Mouse (Mus musculus) urinary bladder, postnatal 36 days (tissue): ENCODE results near the gene Kdm6b.
"Not testable (repeated sequence)": the region's sequence is repeated elsewhere in the genome, so short reads cannot be mapped to it uniquely, and the experiment has no call there.

Experiments
- DNase-seq, 2 experiments: peaks; one replicate each; pipeline ENCODE4 v3.0.0; 2022; ENCODE audit warnings: low spot score in 2 of 2, mixed read lengths in 1 of 2

The Kdm6b gene

DNA sequence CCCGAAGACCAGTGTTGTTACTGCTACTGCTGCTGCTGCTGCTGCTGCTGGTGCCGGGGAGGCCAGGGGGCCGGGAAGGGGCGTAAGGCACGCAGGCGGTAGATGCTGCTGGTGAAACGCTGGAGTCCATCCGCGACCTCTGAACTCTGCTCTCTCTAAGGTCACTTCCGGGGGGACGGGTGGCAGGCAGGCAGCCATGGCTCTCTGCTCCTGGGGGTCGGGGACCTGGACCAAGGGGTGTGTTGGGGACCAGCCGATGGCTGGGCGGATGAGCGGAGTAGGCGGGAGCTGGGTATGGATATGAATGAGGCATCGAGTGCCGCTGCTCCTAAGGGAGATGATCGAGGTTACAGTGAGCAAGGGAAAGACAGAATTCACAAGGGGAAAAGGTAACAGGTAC, 7.2 kb downstream of the Kdm6b start:
- no peak for DNase-seq

DNA sequence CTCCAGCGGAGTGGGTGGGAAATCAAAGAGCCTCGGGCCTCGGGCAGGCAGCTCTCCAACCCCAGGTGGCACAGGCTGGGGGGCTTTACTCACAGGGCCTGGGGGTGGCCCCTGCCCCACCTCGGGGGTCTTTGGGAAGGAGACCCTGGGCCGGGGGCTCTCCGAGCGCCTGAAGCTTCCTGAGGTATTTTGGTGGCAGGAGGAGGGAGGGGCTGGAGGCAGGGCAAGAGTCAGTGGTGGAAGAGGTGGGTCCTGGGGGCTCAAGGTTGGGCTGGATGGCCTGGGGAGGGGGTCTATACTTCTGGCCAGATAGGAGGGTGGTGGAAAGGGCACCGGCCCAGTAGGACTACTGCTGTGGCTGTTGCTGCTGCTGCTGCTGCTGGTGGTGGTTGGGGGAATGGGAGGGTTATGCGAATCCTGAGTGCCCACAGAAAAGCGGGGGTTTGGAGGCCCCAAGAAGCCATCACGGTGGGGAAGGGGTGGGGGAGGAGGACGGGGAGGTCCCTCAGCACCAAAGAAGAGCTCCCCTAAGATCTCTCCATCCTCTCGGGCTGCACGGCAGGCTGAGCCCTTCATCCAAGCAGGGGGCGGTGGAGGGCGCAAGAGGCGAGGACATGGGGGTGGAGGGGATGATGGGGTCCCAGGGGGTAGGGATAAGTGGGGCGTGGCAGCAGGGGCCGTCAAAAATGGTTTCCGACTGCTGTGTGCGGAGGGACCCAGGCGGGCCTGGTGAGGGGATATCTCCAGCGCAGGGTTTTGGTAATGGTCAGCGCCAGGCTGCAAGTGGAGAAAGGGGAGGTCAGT, 7.9 kb downstream of the Kdm6b start:
- DNase-seq: no peak

DNA sequence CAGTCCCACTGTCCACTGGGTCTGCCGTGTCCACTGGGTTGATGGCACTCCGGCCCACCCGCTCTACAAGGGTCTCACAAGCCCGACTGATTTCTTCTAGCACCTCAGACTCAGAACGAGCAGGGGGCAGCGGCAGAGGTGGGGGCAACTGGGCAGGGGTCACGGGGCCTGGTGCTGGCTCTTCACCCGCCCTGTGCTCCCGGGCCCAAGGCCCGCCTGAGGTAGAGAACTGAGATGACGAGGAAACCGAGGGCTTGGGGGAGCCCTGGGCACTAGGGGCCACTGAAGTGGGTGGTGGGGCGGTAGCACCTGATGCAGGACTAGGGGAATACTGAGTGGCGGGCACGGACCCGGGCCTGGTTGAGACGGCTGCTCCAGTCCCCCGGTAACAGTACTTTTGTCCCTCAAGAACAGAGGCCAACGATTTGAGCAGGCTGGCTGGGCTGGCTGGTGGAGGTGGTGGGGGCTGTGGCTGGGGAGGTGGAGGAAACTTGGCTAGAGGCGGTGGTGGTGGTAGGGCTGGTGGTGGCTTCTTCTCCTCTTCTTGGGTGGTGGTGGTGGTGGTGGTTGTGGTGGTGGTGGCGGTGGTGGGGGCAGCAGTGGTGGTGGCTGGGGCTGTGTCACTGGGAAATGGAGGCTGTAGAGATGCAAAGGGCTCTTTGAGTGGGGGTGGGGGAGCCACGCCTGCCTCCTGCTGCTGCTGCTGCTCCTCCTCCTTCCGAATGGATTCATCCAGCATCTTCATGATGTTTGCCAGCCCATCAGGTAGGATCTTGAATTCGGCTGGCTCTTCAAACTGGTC, 8.7 kb downstream of the Kdm6b start:
- DNase-seq: no peak

DNA sequence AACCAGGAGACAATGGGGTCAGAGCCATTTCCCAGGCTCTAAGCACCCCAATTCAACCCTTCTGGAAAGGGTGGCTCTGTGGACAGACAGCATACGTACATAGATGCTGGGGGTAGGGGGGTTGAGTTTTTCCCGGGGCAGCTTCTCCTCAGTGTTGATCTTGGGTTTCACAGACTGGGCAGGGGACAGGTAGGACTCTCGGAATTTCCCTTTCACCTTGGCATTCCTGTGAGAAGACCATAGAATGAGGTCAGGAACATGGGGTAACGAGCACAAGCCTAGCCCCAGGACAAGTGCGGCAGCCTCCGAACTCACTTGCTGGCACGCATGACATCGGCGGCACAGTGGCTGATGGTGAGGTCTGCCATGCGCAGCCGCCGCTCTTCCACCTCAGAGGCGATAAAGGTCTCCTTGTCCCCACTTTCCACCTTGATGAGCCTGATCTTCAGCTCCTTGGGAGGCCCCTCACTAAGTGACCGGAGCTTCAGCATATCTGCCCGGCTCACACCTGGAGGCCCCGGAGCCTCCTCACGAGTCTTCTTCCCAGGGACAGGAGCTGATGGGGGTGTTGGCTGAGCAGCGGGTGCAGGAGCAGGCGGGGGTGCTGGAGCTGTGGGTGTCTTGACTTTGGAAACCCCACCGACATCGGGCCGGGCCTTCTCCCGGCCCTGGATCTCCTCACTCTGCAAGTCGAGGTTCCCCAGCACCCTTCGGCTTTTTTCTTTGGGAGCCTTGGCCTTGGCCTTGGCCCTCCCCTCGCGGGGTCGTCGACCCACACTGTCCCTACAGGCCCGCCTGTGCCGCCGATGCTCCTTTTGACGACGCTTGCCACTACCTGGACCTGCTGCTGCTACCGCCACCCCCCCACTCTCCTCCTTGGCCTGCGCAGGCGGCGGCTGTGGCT, 9.5 kb downstream of the Kdm6b start:
- DNase-seq: no peak

DNA sequence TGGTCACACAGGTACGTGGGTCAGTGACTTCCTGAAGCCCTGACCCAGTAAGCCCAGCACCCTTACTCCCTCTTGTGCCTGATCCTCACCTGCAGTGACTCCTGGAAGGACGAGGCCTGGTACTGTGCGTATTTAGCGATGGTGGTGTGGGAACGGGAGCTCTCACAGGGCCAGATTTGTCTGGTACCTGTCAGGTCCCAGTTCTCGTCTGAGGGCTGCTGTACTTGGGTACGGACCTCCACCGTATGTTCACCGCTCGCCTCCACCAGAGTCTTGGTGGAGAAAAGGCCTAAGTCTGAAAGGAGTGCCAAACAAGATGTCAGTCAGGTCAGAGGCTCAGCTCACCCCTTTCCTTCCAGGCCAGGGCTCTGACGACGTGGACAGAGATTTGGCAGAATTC, 11.5 kb downstream of the Kdm6b start:
- DNase-seq: no peak

DNA sequence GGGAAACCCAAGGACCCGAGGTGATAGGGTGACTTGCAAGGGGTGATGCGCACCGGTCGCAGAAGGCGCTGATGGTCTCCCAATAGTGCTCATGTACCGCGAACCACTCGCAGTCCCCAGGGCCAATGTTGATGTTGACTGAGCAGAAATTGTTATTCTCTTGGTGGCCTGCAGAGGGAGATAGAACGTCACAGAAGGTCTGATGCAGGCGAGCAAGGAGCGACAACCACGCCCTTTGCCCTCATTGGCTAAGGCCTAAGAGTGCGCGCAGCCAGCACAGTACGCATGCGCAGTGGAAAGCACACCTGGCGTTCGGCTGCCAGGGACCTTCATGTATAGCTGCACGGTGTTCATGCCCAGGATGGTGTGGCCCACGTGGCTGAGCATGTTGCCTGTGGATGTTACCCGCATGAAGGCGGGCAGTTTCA, 12.3 kb downstream of the Kdm6b start:
- DNase-seq: peak; percentile 80 to 87

DNA sequence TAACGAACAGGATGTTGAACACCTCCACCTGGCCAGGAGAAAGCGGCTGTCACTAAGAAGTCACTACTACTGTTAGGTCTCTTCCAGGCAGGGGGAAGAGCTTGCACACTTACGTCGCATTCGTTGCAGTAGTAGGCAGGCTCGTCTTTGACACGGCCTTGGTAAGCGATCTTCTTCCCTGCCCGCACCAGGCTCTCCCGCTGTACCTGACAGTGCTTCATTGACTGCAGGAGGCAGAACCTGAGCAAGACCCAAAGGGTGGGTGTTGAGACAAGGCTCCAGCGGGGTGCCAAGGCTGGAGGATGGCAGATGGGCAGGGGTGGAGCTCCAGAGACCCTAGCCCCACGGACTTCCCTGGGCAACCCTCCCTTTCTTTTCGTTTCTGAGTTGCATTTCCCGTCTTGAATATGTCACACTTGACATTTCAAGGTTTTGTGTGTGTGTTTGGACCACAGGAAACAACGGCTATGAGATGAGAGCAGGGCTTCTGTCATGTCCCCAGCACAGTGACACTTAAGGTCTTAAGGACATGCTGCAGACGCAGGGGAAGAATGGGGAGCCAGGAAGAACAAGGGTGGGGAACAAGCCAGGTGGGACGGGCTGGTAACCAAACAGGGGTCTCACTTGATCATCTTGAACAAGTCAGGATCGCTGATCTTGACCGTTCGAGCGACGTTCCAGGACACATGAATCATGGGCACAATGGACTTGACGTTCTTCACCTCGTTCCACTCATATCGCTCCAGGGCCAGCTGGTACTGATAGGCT, 13.2 kb downstream of the Kdm6b start:
- DNase-seq: no peak

DNA sequence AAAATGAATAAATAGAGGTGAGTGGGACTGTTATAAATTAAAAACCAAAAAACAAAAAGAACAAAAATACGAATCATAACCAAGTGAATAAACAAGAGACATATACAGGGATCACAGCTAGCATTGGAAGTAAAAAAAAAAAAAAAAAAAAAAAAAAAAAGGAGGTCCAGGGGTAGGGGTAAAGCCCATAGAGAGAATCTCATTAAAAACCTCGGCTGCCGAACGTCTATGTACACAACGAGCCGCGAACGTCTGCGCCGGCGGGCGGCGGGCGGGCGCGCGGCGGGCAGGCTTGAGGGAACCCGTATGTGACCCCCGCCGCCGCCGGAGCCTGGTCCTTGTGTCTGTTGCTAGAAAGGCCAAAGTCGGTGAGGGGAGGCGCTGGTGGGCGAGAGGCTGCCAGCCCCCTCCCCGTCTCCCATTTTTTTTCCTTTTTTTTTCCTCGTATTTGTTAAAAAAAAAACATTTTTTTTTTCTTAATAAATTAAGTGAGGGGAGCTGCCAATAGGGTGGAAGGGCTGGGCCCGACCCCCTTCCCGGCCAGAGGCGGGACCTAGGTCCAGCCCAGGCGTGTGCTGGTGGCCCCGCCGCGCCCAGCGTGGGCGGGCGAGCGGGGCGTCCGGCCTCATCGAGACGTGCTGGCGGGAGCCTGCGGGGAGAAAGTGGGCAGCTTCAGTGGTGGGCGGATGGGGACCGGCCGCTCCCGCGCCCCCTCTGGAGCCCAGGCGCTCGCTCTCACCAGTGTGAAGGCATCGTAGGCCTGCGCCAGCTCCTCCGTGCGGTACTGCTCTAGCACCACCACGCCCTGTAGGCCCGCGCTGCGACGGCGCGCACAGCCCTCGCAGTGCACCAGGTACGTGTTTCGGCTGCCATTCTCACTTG, 14.0 kb downstream of the Kdm6b start:
- DNase-seq: no peak

DNA sequence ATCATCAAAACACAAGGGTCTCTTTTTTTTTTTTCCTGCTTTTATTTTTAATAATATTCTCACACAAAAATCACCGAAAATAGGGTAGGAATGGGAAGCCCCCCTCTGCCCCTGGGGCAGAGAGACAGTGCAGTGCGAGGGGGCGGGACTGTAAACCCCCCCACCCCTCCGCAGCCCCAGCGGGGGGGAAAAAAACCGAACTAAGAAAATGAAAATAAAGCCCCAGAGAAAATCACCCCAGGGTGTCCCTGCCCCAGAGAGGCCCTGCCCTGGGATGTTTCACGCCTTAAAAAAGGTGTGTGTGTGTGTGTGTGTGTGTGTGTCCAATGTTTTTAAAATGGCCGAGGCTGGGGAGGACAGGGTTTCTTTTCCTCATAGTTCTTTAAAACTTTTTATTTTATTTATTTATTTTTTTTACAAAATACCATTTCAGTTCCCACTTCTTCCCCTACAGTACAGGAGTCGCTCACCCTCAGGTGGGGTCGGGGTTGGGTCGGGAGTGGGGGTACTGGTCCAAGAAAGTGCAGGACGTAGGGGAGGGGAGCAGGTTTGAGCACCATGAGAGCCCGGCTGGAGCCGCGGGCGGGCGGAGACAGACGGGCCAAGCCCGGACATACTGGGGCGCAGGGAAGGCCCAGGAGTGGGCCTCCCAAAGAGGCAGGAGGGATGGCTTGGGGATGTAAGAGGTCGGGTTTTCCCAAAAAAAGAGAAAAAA, 14.8 kb downstream of the Kdm6b start:
- DNase-seq: no peak

DNA sequence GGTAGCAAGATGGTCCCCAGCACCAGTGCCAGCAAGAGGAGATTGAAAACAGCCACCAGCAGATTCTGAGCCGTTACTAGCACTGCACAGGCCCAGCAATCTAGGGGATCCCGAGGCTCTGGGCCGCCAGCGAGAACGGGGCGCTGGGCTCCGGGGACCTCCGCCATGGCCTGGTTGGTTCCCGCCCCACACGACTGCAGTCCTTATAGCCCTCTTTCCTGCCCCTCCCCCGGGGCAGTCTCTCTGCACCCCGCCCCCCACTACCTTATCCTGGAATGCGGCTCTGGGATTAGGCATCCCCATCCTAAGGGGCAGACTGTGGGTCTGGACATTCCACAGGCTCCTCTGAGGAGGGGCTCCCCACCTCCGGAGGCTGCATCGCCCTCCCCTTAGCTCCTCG, 15.4 kb downstream of the Kdm6b start, which contains the start of gene Tmem88:
Tmem88 (minus strand) TSS at position 176 of the 400 bp plus-strand sequence.
- peak in 1 of 2 experiments; percentile 40 for DNase-seq

DNA sequence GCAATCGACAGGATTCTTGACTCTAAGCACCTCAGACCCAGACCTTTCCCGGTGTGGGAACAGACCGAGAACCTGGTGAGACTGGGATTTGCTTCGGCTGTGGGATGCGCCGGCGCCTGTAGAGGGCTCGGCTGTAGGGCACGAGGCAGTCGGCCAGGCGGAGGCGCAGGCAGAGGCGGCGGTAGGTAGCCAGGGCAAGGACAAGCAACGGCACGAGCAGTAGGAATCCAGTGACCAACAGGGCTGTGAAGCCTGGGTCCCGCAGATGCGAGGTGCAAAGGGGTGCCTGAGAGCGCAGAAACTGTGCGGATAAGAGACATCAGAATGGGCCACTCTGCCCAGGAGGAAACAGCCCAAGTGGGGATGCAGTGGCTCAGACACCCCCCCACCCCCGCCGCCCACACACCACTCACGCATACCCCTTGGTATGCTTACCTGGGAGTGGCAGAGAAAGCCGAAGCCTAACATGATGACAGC, 15.9 kb downstream of the Kdm6b start:
- DNase-seq: peak in 1 of 2 experiments; percentile 42

DNA sequence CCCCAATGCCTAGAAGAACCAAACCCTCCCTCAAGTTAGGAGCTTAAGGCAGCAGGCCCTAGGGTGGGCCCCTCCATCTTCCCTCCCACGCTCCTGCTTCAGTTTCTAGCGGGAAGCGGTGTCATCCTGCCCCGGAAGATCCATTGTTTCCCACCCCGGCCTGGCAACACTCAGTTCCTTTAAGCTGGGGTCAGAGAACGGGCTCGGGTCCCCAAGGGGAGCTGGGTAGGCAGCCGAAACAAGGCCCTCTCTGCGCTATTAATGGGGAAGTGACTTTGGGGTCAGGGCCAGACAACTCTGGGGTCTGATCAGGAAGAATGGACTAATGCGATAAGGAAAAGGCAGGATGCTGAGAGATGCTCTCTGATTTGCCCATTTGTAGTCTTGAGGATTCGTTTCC, 16.7 kb downstream of the Kdm6b start:
- no peak for DNase-seq

DNA sequence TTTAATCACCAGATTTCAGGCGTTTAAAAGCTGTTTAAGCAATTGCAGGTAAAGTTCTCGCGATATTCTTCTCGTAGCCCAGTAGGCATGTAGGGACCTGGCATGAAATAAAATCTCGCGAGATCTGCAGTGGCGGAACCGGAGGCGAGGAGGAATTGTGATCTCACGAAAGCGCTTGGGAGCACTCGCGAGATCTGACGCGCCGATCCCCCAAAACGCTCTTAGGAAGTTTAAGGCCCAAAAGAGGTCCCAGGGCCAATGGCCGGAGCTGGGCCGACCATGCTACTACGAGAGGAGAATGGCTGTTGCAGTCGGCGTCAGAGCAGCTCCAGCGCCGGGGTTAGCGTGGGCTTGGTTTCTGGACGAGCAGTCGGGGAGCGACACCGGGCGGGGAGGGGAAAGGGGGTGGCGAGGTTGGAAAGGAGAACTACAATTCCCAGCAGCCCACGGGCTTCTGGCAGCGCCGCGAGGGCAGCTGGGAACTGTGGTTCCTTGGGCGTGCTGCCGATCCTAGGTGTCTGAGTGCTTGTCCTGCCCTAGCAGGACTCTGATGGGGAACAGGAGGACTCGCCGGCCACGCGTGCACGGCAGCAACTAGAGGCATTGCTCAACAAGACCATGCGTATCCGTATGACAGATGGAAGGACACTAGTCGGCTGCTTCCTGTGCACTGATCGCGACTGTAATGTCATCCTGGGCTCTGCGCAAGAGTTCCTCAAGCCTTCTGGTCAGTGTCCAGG, 17.7 kb downstream of the Kdm6b start:
- DNase-seq: peak; percentile 90 to 95

DNA sequence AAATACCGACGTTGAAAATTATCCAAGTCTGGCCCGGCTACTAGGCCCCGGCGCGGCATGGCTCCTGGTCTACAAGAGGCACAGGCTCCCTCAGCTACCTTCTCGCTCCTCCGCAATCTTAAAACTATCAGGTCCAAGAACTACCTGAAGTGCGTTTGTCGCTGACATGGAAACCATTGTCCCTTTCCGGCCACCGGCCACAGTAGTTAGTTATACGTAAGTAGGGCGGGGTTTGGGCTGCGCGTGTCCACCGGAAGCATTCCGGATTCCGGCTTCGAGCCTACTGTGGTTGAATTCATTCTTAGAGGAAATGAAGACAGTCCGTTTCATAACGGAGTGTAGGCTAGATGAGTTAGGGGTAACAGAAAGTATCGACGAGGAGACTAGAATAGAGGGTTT, 18.2 kb downstream of the Kdm6b start, which contains the start of the genes Naa38 and Cyb5d1:
Naa38 (plus strand) TSS at position 253 of the 399 bp plus-strand sequence.
Cyb5d1 (minus strand) TSS at position 397 of the 399 bp plus-strand sequence.
- DNase-seq: peak; percentile 83 to 88

DNA sequence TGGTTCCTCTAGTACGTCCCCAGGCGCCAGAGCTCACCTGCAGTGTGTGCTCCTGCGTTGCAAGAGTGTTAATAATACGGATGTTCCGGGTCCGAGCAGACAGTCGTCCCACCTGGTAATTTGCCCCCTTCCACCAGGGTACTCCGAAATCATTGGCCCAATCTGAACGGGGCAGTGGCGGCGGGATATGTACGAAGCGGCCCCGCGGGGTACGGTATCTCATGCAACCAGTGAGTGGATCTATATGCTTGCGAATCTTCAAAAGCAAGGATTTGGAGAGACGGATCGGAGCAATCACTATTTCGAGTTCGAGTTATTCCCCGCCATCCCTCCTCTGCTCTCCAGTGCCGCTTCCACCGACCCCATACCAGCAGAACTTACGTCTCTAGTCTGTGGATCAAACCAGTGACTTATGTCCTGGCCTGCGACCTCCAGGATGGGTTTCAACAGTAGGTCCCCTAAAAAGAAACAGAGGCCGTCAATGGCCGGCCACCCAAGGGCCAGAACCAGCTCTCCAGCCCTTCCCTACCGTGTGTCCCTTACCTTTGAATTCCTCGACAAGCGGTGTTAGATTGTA, 18.8 kb downstream of the Kdm6b start:
- DNase-seq: not testable (repeated sequence)

DNA sequence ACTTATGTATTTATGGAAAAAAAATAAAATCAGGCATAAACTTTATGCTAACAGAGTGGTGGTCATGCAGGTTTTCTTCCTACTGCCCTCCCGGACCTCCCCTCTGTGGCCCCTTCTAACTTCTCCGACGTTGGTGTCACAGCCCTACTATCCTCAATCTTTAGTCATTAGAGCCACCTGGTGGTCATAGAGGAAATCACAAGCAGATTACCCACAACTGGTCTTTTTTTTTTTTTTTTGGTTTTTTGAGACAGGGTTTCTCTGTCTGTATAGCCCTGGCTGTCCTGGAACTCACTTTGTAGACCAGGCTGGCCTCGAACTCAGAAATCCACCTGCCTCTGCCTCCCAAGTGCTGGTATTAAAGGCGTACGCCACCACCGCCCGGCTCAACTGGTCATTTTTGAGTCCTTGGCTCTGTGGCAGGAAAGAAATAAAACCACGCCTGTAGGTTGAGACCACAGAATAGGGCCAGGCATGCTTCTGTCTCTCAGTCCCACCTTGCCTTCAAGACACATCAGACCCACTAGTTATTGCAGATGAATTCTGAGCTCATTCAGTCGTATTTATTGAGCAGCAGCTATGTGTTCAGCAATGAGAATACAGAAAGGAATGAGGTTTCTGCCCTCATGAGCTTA, 23.0 kb downstream of the Kdm6b start:
- DNase-seq: peak in 1 of 2 experiments; percentile 47
